Mouse (Mus musculus) liver, embryonic 14.5 days (tissue): ENCODE measurements around the gene Calr.

Source experiments
- CTCF ChIP-seq: IDR thresholded peaks from 2 replicates; pipeline ENCODE4 v1.5.1; 2016; ENCODE audit warnings: antibody characterized with exemption, low read depth, control low read depth
- EP300 ChIP-seq: IDR thresholded peaks from 2 replicates; pipeline ENCODE4 v1.6.1; 2016; ENCODE audit warnings: antibody characterized with exemption, low read depth

GRCm38 (mm10) chr8:84839411-84839810 is 7.3 kb downstream of the Calr start:
- TF ChIP-seq CTCF: no peak
- TF ChIP-seq EP300: no peak
